Mouse (Mus musculus) granulocyte monocyte progenitor cell, adult 5-6 weeks (primary cell): ENCODE data around the gene Fxyd7. TPM values are rescaled to one million over a fixed set of nuclear protein-coding genes. Genes with fewer than 3 reads are reported as not detected.

Source experiments
- ATAC-seq: replicated peaks from 2 replicates; pipeline ENCODE4 v1.8.0; 2016; ENCODE audit warnings: mild to moderate bottlenecking, moderate TSS enrichment, inconsistent platforms; ENCODE audit not compliant: poor library complexity, severe bottlenecking
- total RNA-seq, 2 experiments: library from RNA; stranded (forward) in 1 of 2; stranded (reverse) in 1 of 2; fragments of 200-712, 200-1000 nt in 1 of 2; fragments of >200 nt in 1 of 2; fragmentation: Nextera tagmentation in 1 of 2; gene quantifications; 2 replicates each; pipeline ENCODE4 v1.2.3; 2014 to 2017

Fxyd7 gene
- total RNA-seq, 2 experiments from 2014 or later: not detected

DNA sequence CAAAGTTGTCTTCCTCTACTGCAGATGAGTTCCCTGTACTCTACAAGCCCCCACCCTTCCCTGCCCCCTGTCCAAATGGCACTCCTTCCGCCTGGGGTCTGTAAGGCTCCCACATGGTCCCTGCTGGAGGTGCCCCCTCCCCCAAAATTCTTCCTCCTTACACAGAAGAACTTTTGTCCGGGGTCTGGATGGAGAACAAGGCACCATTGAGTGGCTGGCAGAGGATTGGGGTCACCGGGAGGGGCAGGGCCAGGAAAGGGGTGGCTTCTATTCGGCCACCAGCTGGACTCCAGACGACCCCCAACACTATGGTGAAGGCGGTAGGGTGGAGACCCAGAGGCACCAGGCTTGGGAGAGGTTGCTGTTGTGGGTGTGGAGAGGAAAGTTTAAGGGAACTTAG, 26.2 kb upstream of the Fxyd7 start:
- no peak for ATAC-seq

DNA sequence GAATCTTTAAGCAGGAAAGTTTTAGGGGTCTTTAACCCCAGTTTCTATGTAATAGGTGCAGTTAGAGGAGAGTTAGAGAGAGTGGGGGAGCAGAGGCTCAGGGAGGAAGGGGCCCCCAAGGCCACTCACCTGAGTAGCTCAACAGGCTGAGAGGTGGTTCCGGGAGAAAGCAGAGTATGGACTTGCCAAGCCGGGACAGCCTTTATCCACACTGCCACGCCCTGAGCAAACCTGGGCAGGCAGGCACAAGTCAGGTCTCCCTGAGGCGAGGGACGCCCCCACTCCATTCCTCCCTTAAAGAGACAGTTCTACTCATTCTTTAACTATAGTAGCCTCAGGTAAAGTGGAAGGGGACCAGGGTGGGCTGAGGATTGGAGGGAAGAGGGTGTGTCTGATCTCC, 25.2 kb upstream of the Fxyd7 start, which contains the start of gene Fxyd3:
Fxyd3 (minus strand) TSS at position 213 of the 400 bp plus-strand sequence.
- ATAC-seq: no peak

DNA sequence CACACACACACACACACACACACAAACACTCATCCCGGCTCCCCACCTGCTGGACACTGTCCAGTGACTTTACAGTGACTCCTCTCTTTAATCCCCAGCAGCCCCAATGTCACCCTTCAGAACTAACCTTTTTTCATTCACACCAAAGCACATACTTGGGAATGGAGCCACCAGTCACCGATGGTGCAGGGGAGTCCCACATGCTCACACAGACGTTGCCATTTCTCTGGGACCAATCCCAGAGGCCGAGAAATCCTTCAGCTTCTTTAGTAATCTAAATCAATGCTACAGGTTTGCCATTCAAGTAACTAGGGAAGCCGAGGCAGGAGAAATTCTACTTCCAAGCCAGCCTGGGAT, 23.4 kb upstream of the Fxyd7 start:
- no peak for ATAC-seq

- no peak for ATAC-seq
Observed at GRCm38 (mm10) chr7:31074061-31074712, 22.9 kb upstream of the Fxyd7 start.

- ATAC-seq: no peak
Observed at GRCm38 (mm10) chr7:31073546-31073945, 22.3 kb upstream of the Fxyd7 start.

GRCm38 (mm10) chr7:31072326-31072725, 21.1 kb upstream of the Fxyd7 start:
- ATAC-seq: no peak

DNA sequence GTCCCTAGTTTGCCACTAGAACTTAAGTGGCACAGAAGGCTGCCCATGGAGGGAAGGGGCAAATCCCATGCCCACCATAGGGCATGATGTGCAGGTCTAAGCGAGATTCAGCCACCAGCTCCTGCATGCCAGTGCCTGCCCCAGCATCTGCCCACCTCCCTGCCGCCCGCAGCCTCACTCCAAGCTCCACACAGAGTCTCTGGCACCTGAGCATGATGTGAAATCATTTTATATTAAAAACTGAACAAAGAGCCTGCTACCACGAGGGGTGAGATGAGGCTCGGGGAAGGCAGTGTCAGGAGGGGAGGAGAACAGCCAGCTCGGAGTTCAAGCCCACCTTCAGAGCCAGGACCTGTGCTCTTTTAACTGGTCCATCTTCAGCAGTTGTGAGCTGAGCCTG, 19.1 kb upstream of the Fxyd7 start:
- ATAC-seq: no peak

DNA sequence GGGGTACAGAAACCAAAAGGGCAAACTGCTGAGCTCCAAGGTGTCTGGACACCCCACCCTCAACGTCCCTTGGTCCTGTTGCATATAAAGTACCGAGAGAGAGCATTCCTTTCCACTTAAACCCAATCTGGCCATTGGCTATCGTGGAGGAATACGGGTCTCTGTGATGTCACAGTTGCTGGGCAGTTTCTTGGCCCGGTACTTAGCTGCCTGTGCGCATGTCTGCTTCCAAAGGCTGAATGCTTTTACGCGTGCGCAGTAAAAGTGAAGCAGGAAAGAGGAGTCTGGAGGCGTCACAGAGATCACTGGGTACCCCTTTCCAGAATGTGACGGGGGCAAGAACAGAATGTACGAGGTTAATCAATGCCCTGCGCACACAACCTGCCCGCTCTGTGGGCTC, 18.2 kb upstream of the Fxyd7 start:
- ATAC-seq: no peak

DNA sequence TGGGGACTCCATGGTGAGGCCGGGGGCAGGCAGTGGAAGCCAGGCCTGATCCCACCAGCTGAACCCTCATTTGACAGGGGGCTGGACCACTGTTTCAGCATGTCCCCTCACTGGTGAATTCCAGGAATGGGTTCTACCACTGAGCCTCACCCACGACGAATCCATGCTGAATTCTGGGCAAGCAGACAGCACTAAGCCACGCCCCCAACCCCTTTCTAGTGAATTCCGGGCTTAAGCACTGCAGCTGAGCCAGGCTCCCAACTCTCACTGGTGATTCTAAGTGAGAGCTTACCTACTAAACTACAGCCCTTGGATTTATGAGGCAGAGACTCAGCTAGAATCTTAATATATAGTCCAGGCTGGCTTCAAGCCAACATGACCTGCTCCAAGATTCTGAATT, 16.6 kb upstream of the Fxyd7 start:
- no peak for ATAC-seq

- ATAC-seq: no peak
Observed at GRCm38 (mm10) chr7:31063074-31063560, 11.8 kb upstream of the Fxyd7 start.

DNA sequence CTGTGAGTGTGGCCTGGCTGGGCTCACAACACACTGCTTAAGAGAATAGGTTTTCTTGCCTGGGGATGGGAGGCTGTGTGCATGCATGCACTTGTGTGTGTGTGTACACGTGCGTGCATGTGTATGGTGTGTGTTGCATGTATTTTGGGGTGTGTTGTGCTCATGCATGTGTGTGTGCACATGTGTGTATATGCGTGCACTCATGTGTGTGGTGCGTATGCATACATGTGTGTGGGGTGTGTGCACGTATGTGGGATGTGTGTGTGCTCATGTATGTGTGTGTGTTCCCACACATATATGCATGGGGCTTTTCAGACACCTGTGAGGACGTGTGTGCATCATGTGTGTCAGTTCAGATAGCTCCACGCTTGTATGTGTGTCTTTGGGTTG, 9.3 kb upstream of the Fxyd7 start:
- no peak for ATAC-seq

GRCm38 (mm10) chr7:31059919-31060620, 8.8 kb upstream of the Fxyd7 start:
- ATAC-seq: no peak

GRCm38 (mm10) chr7:31059108-31059507, 7.8 kb upstream of the Fxyd7 start, which contains the start of gene Lgi4:
TSS of gene Lgi4 (plus strand) at chr7:31059342.
- peak; percentile 87 for ATAC-seq

DNA sequence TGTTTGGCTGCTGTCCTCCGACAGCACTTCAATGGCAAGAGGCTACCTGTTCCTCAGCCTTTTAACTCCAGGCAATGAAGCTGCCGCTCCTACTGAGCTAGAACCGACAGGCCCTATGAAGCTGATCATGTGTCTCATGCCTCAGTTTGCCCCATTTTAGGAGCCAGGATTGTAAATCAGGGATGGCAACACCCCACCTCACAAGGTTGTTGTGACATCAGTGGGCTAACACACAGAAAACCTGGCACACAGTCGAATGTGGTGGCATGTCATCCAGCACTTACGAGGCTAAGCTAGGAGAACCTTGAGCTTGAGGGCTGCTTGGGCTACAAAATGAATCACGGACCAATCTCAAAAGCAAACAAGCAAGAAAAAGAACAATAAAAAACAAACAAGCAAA, 6.9 kb upstream of the Fxyd7 start:
- ATAC-seq: no peak

DNA sequence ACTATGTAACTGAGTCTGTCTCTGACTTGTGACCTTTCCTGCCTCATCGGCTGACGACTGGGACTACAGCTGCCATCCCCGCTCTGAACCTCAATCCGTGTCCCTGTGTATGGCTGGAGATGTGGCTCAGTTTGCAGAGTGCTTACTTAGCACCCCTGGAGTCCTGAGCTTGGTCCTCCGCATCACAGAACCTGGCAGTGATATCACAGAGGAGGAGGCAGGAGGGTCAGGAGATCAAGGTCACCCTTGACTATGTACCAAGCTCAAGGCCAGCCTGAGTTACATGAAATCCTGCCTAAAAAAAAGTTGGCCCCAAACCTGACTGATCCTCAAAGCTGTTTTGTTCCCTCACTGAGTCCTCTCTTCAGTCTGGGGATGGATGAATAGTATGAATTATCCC, 6.5 kb upstream of the Fxyd7 start:
- ATAC-seq: no peak

- ATAC-seq: no peak
Observed at GRCm38 (mm10) chr7:31057071-31057470, 5.8 kb upstream of the Fxyd7 start, which contains the start of gene Fxyd1. TSS of gene Fxyd1 (minus strand) at chr7:31057199.

DNA sequence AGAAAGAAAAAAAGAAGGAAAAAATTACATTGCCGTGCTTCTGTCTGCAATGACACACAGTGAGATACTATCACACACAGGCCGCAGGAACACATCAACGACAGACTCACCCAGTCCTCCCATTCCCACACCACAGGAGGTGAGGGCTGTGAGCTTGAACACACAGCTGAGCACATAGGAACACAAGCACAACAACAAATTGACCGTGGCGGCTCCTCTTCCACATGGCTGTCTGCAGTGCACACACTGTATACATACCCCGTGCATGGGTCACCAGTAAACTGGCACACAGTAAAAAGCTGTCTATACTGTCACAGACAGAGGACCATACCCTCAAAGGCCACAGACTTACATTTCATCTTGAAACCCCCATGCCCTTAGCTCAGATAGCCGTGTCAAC, 5.2 kb upstream of the Fxyd7 start:
- no peak for ATAC-seq

DNA sequence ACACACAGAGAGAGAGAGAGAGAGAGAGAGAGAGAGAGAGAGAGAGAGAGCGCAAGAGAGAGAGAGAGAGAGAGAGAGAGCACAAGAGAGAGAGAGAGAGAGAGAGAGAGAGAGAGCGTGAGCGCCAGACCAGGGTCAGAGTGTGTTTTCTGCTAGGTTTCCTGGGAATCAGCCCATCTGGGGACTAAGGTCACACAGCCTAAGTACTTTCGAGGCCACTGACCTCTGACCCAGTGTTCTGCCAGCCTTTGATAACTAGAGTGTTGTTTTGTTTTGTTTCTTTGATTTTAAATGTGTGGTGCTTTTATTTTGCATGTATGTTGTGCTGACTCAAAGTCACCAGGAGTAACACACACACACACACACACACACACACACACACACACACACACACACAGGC, 4.6 kb upstream of the Fxyd7 start:
- ATAC-seq: no peak

- ATAC-seq: no peak
Observed at GRCm38 (mm10) chr7:31055354-31055824, 4.1 kb upstream of the Fxyd7 start.

- ATAC-seq: no peak
Observed at GRCm38 (mm10) chr7:31054661-31055320, 3.5 kb upstream of the Fxyd7 start.

DNA sequence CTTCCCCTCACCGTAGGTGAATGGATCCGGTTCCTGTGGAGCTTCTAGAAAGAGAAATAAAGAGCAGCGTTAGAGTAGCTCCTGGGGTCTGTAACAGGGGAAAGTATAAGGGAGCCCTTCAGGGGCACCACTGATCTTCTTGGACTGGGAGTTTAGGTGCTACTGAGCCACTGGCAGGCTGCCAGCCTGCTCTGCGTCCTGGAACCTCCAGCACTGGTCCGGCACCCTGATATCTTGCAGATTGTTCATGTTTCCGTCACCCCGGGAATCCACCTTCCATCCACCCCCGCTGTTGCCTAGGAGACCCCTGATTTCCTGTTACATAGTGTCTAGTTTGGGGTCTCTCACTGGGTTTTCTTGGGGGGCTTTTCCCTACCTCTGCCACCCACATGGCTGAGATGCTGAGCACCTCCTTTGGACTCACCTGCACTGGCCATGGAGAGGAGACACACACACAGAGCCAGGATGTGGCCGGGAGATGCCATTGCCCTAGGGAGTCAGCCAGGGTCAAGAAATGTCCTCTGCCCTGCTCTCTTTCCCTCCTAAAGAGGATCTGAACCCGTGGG, 2.7 kb upstream of the Fxyd7 start:
- ATAC-seq: no peak
